Mouse (Mus musculus) C3H10T1/2 (cell line): ENCODE data around the gene Prpf40a. TPM values are rescaled to one million over a fixed set of nuclear protein-coding genes. Genes with fewer than 3 reads are reported as not detected.

Source experiments
- polyA plus RNA-seq, 2 experiments: library from polyadenylated mRNA; unstranded; fragments of >200 nt; fragmentation: generic; extraction: Trizol; gene quantifications; one replicate each; pipeline ENCODE4 v1.2.1; 2012; ENCODE audit warnings: missing spikeins in 2 of 2

Gene Prpf40a
- polyA plus RNA-seq: 1 to 10 TPM; 2.7 to 7.6 TPM

GRCm38 (mm10) chr2:53190684-53191511 is at the start of gene Prpf40a:
Gene Prpf40a, minus strand, starts transcription at chr2:53191284.

DNA sequence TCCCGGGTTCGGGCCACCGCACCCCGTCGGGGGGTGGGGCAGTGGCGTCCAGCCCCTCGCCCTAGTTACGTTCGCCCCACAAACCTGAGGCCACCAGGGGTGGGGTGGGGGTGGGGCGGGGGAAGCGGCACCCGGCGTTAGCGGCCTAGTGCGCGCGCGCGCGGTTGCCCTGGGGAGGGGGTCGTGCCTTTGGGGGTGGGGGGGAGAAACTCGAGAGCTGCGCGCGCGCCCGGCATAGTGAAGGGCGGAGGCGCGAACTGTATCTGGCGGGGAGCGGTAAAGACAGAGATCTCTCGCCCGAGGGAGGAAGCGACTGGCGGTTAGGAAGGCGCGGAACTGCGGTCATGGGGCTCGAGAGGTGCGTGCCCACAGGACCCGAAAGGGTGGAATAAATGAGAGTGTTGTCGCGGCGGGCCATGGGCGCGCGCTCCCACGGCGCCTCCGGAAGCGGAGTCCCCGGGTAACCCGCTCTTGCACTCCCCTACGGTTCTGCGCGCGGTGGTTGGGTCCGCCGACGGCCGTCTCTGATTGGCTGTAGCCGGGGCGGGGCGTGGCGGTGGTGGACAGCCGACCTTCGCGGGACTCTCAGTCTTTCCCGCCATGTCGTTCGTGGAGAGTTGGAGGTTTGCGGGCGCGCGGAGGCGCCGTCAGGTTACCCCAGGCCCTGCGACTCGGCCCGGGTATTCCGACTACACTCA is 588 bp upstream of the Prpf40a start, which contains the start of gene Arl6ip6:
Gene Arl6ip6, plus strand, starts transcription at position 204 of the 698 bp plus-strand sequence.

Other genes starting within 250 kb of the Prpf40a start
- 1 to 10 TPM in 1 of 2 experiments, under 1 TPM in 1; 0.99 to 5.3 TPM for gene Arl6ip6, start 442 bp upstream of the Prpf40a start, polyA plus RNA-seq